Comparison of ENCODE assay signal across 12 mouse cellular contexts in genomic region chr6:71737202-71737601, GRCm38 (mm10). TPM values are rescaled to one million over a fixed set of nuclear protein-coding genes. Genes with fewer than 3 reads are reported as not detected.
DNase-seq lines count a peak whose midpoint lies in the region; ATAC-seq and TF ChIP-seq lines count a peak whose summit lies in the region.
"Had no signal": no experiment of that assay in that cellular context is flagged by ENCODE, and none has a peak within 500 bp of the region (broad histone marks: within the 10 kb centered on the region; RNA-seq: fewer than 3 reads in every experiment).

No protein-coding gene starts in this region.

- no peaks in the 10 kb centered on the region for H3K9me3 ChIP-seq in kidney, embryonic 15.5 days (replicated peaks)
- no peaks in the 10 kb centered on the region for H3K9me3 ChIP-seq in liver, embryonic 16.5 days (replicated peaks; ENCODE audit: control insufficient read depth, low read length)

- H3K27me3 ChIP-seq in liver, adult 2 months (ENCODE audit: control insufficient read depth, insufficient read depth, low read length): no peaks in the 10 kb centered on the region
- H3K27me3 ChIP-seq in kidney, embryonic 15.5 days: no peaks in the 10 kb centered on the region
- no peaks in the 10 kb centered on the region for H3K27me3 ChIP-seq in liver, embryonic 16.5 days (ENCODE audit: control insufficient read depth, insufficient read depth, low read depth, low read length)

- ATAC-seq in kidney, embryonic 15.5 days (replicated peaks; ENCODE audit: low FRiP score): no peak
- ATAC-seq in liver, embryonic 16.5 days (ENCODE audit: low read depth): peak; percentile 43; the same call in 1 of the 2 replicates

- DNase-seq in adrenal gland, adult (ENCODE audit: inconsistent age in 2 of 2, low spot score in 1 of 2): peak; percentile 52 to 76
- DNase-seq in adrenal gland, postnatal 10 days: no peak
- DNase-seq in liver, adult 2 months (ENCODE audit: extremely low read depth, low read depth, low spot score): peak; percentile 7
- no peak for DNase-seq in liver
- DNase-seq in urinary bladder, postnatal 36 days (ENCODE audit: low spot score in 2 of 2): no peak
- DNase-seq in ovary, postnatal 14 days (ENCODE audit: low spot score): no peak
- DNase-seq: cerebellum, adult 18-20 months; heart, postnatal 14 days; lung, adult 2 months had no signal

- H3K9ac ChIP-seq in liver, adult 2 months (ENCODE audit: low read depth, low read length): no peak overlapping the region
- no peak overlapping the region for H3K9ac ChIP-seq in kidney, embryonic 15.5 days
- no peak overlapping the region for H3K9ac ChIP-seq in liver, embryonic 16.5 days (ENCODE audit: low read depth, low read length)

- H3K4me1 ChIP-seq in liver, adult 2 months (ENCODE audit: control insufficient read depth, insufficient read depth, low read length): peaks cover 3% of the 10 kb centered on the region; the same call in 1 of the 2 replicates
- peaks cover 19% of the 10 kb centered on the region for H3K4me1 ChIP-seq in kidney, embryonic 15.5 days
- no peaks in the 10 kb centered on the region; the same call in 1 of the 2 replicates for H3K4me1 ChIP-seq in liver, embryonic 16.5 days (ENCODE audit: control insufficient read depth, low read depth, low read length)

- H3K4me3 ChIP-seq in liver, adult 2 months (ENCODE audit: insufficient read depth, low read depth, low read length): no peak overlapping the region
- H3K4me3 ChIP-seq in kidney, embryonic 15.5 days (replicated peaks): no peak overlapping the region
- no peak overlapping the region for H3K4me3 ChIP-seq in liver, embryonic 16.5 days (ENCODE audit: low read depth, low read length)
- H3K4me3 ChIP-seq: erythroblast, embryonic 14.5 days had no signal

- H3K27ac ChIP-seq in liver, adult 2 months (replicated peaks; ENCODE audit: insufficient read depth, low read depth, low read length): no peak overlapping the region; the same call in 1 of the 2 replicates
- 0 out of 2 replicates have a peak overlapping the region, but pooled peaks have one; percentile 28 for H3K27ac ChIP-seq in kidney, embryonic 15.5 days
- no peak overlapping the region for H3K27ac ChIP-seq in liver, embryonic 16.5 days (ENCODE audit: low read length)

- H3K36me3 ChIP-seq in liver, adult 2 months (ENCODE audit: control insufficient read depth, insufficient read depth, low read length): no peaks in the 10 kb centered on the region
- no peaks in the 10 kb centered on the region for H3K36me3 ChIP-seq in kidney, embryonic 15.5 days
- H3K36me3 ChIP-seq in liver, embryonic 16.5 days (ENCODE audit: control insufficient read depth, insufficient read depth): no peaks in the 10 kb centered on the region

- H3K79me2 ChIP-seq in liver, adult 2 months (ENCODE audit: control insufficient read depth, insufficient read depth, low read length): no peaks in the 10 kb centered on the region

- TF ChIP-seq POLR2A in liver, adult 2 months (IDR thresholded peaks at IDR 0.05; ENCODE audit: extremely low read depth, insufficient read depth, low read length): no peak

- H3K4me2 ChIP-seq in kidney, embryonic 15.5 days: no peak overlapping the region
- H3K4me2 ChIP-seq in liver, embryonic 16.5 days (ENCODE audit: low read depth, low read length): no peak overlapping the region

- TF ChIP-seq CTCF in liver, adult 2 months (IDR thresholded peaks at IDR 0.05; ENCODE audit: low read depth, low read length): no peak

- 74% methylated on average over 8 of the region's 8 CpGs for WGBS in liver, adult 2 months
- 76% methylated on average over 8 of the region's 8 CpGs for WGBS in kidney, embryonic 15.5 days
- 46% methylated on average over 8 of the region's 8 CpGs for WGBS in liver, embryonic 16.5 days (ENCODE audit: insufficient replicate concordance)

RNA-seq across cellular contexts. Expression of gene Reep1, which starts 29.8 kb away (rescaled TPM):
- 10 to 100 TPM; 12.7 to 21.0 TPM for total RNA-seq in adrenal gland, postnatal 10 days (2021)
- 0.74 and 0.94 TPM in 2 replicates for total RNA-seq in liver, adult 2 months (2014; rRNA removed)
- polyA plus RNA-seq in liver, adult 2 months (2012; rRNA removed): 0.22 and 0.40 TPM in 2 replicates
- polyA plus RNA-seq in kidney, embryonic 15.5 days (2015; fragmentation: Nextera tagmentation; extraction: Ambion mirVana): 13.2 and 15.0 TPM in 2 replicates
- polyA plus RNA-seq in liver, embryonic 16.5 days (2015; fragmentation: Nextera tagmentation; extraction: Ambion mirVana): 3.2 and 3.4 TPM in 2 replicates
- polyA plus RNA-seq: erythroblast, embryonic 14.5 days had no signal

Comparison
In these comparisons a context has a peak if more than half of its experiments do, and no peak if none do; other contexts are left out.
1. DNase-seq: peak in adrenal gland, adult (2 of 2) and liver, adult 2 months (single experiment); none in adrenal gland, postnatal 10 days (single experiment), liver (single experiment), urinary bladder, postnatal 36 days (0 of 2) and ovary, postnatal 14 days (single experiment).